Mouse (Mus musculus) ZHBTc4 (cell line): ENCODE data around the gene Gpr107.

Source experiments
- DNase-seq: peaks from one replicate; pipeline ENCODE4 v3.0.0-alpha.2; 2011; ENCODE audit warnings: low read depth, low spot score

The Gpr107 gene

DNA sequence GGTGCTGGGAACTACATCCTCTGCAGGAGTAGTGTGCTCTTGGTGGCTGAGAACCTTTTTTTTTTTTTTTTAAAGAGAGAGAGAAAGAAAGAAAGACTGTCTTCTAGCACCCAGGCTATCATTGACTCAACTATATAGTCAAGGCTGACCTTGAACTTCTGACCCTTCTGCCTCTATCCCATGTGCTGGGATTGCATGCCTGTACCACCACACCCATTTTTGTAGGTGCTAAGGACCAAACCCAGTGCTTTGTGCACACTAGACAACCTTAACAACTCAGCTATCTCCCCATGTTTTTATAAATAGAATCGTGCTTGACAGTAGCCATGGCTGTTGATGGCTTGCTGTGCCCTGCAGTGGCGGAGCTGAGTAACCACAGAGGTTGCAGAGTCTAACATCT lies 47.9 kb downstream of the Gpr107 start:
- peak; percentile 54 for DNase-seq

DNA sequence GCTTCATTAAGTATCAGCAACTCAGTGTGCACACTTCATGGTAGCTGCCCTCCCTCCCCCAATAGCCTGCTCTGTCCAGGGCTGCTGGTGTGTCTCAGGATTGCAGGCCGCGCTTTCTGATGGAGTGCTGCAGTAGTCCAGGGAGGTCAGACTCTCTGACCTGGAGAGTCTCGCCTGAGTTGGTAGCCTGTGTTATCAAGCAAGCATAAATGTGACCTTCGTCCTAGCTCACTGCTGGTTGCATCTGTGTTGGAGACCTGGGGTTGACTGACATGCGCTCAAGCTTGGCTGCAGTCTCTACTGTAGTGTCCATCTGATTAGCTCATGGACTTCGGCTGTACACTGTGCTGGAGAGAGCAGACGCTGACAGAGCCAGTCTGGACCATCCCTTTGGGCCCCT lies 49.7 kb downstream of the Gpr107 start:
- no peak for DNase-seq

DNA sequence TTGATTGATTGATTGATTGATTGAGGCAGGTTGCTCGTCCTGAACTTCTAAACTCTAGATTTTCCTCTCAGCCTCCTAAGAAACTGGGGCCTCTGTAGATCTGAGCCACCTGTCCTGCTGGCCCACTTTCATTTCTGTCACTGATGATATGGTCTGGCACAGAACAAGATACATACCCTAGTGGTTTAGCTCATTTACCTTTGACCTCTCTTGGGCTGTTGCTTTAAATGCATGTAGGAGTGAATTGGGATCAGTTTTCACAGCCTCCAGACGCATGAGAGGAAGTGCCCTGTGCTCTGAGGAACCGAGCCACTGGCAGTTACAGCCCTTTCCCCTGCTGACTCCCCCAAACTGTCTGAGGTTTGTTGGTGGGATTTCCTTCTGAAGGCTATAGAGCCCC lies 50.2 kb downstream of the Gpr107 start:
- no peak for DNase-seq

DNA sequence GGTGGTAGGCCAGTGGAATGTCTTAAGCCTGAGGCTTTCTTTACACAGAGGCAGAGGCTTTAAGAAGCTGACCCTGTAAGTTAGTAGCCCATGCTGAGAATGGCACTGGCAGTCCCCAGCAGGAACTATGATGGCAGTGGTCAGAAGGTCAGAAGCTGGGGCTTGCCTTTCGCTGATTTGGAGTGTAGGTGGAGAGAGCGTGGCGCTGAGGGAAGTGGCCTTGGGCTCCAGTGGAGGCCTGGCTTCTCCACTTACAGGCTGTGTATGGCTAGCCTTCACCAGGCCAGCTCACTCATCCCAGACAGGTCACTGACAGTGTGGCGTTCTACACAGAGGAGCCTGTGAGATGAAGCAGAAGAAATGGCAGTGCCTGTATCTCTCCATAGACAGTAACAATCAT lies 50.8 kb downstream of the Gpr107 start:
- no peak for DNase-seq

DNA sequence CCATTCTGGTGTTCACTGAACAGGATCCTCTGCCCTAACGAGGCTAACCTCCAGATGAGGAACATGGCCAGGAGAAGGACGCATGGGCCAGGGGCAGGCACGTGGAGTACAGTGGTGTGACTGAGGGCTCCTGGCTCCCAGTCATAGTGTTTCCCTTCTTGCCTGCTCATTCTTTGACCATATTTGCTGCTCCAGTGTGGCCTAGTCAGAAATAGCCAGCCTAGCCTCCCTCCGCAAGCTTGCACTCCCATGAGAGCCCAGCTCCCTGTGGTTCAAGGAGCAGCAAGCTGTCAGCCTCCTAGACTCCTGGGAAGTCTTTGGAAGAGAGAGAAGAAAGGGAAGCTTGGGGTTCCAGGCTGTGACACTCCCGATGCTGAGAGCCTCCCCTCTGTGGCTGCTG lies 52.6 kb downstream of the Gpr107 start:
- DNase-seq: no peak

DNA sequence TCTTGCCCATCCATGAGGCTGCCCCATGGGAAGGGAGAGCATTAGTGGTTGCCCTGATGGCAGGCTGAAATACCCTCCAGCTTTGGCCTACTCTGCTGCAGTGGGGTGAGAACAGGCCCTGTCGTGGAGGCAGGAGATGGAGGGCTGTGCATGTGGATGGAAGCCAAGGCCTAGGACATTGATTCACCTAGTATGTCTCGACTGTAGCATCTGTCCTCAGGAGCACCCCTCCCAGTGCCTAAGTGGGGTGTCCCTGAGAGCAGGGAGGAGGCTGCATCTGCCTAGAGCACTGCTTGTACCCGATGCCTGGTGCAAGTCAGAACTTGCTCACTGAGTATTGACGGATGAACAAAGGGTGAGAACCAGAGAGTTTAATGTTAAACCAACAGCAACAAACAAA lies 54.1 kb downstream of the Gpr107 start:
- no peak for DNase-seq

DNA sequence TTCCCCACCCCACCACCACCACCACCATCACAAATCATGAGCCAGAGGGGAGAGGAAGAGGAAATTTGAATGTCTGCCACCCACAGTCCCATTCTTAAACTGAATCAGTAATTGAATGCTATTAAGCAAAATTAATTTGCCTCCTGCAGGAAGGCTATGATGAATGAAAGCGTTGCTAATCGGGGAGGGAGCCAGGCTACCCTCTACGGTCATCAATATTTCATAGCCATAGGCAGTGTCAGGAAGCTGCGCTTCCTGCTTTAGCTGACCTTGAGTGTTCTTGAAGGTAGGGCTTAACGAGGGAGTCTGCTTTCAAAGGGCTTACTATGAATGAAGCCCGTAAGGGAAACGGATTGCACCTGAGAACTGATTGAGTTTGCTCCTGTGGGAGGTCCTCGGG lies 54.8 kb downstream of the Gpr107 start:
- DNase-seq: no peak

DNA sequence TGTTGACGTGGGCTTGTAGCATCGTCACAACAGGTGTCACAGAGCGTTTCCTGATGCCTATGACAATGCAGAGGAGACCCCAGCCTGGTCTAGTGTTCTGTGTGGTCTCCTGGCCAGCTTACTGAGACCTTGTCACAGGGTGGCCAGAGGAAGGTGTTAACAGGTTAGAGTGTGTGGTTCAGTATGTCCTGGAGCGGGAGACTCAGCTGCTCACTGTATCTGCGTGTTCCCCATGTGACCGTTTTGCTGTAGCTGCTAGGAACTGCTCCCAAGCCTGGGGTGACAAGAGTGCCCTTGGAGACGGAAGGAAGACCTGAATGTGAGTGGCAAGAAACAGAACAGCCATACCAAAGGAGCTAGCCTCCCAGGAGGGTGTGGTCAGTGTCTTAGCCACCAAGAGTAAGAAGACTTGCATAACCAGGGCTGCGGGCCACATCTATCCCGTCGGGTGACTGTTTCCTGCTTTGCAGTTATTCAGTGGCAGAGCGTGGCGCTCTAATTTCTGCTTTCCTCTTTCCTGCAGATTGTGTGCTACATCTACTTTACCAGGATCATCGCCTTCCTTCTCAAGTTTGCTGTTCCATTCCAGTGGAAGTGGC lies 56.5 kb downstream of the Gpr107 start:
- no peak for DNase-seq

DNA sequence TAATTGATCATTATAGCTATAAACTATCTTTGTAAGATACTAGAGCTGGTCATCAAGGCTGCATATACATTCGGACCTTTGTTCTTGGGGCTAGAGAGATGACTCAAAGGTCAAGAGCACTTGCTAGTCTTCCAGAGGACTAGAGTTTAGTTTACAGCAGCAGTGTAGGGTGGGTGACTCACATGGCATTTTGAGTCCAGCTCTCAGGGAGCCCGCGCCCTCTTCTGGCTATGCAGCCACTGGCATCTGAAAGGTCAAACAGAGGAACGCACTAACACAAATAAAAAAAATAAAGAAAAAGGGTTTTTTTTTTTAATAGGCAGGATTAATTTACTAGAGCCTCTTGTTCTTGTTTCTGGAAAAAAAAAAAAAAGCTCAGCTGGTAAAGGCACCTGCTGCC lies 57.4 kb downstream of the Gpr107 start:
- DNase-seq: no peak

DNA sequence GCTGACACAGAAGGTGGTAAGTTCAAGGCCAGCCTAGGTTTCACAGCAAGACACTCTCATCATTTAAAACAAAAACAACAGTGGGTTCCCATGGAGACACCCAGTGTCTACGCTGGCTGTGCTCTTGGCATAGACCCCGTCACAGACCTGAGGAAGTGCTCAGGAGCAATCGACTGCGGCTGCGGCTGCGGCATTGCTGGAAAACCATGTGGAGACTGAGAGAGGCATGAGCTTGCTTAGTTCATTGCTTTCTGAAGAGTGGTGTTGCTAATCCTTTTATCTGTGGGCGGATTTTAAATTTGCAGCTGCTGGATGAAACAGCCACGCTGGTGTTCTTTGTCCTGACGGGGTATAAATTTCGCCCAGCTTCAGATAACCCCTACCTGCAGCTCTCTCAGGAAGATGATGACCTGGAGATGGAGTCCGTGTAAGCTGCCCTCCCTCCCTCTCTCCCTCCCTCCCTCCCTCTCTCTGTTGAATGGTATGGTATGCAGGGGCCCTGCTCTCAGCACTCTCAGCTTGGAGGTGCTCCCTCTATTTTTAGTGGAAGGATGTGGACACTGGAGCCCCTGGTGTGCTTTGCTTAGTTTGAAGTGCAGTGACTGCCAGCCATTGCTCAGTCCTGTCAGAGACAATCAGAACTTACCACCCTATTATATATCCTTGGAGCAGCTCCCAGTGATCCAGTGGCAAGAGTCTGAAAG lies 58.2 kb downstream of the Gpr107 start:
- DNase-seq: no peak

DNA sequence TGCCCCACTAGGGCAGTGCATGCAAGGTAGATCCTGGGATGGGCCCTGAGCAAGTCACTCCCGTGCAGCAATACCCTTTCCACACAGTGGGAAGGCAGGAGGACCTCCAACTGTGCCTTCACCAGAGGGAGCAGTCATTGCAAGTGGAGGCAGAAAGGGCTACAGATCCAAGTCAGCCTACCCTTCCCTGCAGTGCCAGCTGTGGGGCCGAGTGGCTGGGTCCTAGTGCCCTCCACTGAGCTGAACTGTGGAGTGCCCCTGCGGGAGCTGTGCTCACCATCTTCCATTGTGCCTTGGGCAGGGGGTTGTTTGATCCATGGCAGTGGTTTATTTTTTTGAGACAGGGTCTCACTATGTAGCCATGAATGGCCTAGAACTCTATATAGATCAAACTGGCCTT lies 59.1 kb downstream of the Gpr107 start:
- no peak for DNase-seq

DNA sequence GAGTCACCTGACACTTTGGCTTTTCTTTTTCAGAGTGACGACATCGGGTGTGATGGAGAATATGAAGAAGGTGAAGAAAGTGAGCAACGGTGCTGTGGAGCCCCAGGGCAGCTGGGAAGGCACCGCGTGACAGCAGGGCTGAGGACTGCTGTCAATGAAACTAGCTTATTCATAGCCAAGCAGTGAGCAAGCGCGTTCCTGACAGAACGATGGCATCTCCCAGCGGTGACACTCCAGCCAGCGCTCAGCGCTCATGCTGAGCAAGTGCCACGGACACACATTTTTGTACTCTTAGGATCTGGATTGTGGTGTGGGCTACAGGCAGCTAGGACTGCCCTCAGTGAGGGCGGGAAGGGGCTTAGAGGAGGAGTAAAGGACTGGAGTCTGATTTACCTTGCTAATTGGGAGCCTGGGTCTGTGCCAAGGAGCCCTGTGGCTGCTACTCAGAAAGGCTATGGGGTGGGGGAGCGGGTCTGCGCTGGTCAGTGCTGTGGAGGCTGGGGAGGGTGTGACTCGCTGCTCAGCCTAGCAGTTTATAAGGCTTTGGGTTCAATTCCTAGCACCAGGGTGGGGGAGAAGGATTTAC lies 62.2 kb downstream of the Gpr107 start:
- peak; percentile 47 for DNase-seq

DNA sequence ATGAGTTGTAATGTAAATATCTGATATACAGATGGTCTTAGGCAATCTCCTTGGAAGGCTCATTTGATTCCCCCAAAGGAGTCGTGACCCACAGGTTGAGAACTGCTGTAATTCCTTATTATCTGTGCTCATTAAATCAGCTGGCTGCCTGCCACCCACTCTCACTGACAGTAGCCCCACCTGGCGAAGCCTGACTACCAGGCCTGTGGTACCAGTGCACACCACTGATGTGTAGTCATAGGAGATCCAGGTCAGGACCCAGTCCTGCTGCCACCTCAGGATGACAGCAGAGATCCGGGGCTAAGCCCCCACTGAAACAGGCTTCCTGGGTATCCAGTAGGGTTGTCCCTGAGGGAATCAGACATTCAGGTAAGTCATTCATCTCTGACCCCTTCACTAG lies 66.5 kb downstream of the Gpr107 start:
- no peak for DNase-seq

DNA sequence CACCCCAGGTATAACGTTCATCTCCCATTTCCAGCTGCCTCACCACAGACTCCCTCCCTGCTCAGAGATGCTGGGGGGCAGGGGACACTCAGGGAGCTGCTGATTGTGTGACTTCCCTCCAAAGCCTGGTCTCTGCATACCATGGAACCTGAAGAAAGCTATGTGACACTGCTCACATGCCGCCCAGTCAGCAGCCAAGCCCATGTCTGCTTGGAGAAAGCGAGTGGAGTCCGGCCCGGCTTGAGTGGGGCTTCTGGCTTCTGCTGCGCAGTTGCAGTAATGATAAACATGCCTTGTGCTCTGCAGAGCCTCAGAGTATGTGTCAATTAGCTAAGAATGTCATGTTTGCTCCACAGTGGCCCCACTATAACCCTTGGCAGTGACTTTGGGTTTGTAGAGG lies 67.4 kb downstream of the Gpr107 start:
- DNase-seq: no peak

DNA sequence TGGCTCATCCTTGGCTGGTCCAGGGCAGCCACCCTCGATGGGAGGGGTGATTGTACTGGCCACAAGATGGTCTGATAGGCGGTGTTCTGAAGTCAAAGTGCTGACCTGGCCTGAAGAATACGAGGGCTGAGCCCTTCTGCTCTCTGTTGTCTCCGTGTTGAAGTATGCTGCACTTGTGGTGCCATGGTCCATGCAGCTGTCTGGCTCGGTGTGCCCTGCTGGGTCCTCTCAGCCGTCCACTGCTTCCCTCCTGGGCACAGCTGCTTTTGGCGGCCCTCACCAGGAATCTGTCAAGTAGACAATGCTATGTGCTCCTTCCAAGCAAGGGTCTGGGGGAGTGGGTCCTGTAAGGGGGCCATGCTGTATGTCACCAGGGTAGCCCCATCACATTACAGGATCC lies 68.7 kb downstream of the Gpr107 start:
- DNase-seq: no peak

DNA sequence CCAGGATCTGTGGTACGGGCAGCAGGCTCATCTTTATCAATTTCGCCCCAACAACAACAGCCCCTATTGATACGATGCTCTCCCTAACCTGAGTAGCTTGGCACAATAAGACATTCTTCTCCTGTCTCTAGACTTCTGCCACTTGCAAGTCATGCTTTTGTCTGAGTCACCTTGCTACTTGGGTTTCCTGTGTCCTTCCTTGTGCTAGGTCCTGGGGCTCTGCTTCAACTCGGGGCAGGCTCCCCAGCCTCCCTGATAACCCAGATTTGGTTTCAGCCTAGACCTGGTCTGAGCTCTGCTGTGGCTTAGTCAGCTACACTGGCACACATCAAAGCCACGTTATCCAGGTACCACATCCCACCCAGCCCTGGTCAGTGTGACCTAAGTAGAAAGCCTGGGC lies 69.5 kb downstream of the Gpr107 start:
- no peak for DNase-seq

DNA sequence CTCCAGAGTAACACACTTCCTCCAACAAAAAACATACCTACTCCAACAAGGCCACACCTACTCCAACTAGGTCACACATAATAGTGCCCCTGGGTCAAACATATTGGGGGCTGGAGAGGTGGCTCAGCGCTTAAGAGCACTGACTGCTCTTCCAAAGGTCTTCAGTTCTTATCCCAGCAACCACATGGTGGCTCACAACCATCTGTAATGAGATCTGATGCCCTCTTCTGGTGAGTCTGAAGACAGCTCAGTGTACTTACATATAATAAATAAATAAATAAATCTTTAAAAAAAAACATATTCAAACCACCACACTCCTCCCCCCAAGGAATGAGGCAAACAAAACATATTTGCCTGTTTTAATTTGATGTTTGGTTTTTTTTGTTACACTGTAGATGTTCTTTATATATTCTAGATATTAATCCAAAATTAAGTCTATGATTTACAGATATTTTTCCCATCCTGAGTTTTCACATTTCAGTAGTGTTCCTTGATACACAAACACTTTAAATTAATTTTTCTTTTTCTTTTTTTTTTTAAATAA lies 76.7 kb downstream of the Gpr107 start:
- DNase-seq: peak; percentile 52

DNA sequence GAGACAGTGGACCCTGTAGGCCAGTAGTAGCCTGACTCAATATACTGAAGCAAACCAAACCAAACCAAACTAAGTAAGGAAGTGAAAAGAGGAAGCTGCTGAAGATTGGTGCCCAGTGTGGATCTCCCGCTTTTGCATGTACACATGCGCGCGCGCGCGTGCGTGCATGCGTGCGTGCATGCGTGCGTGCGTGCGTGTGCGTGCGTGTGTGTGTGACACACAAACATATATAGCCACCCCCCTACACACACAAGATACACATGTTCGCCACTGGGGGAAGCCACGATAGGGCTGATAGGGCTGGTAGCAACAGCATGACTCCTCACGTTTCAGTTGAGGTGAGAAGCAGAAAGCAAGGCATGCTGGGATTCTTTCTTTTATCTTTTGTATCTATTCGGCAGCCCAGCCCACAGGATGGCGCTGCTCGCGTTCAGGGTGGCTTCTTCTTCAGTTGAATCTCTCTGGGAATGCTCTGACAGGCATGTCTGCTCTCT lies 87.1 kb downstream of the Gpr107 start:
- peak; percentile 96 for DNase-seq

DNA sequence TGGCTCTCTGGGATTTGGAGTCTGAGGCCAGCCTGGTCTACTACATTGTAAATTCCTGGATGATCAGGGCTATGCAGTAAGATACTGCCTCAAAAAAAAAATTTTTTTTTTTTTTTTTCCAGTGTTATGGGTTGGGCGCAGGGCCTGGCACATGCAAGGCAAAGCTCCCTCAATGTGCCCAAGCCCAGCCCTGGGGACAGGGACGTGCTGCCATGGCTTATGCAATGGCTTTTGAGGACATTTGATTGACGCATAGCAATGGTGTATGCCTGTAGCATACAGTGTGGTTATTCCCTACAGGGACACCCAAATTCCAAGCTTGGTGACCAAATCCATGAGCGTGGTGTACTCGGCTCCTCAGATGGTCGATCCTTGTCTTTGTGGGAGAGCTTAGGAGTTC lies 87.7 kb downstream of the Gpr107 start:
- no peak for DNase-seq

DNA sequence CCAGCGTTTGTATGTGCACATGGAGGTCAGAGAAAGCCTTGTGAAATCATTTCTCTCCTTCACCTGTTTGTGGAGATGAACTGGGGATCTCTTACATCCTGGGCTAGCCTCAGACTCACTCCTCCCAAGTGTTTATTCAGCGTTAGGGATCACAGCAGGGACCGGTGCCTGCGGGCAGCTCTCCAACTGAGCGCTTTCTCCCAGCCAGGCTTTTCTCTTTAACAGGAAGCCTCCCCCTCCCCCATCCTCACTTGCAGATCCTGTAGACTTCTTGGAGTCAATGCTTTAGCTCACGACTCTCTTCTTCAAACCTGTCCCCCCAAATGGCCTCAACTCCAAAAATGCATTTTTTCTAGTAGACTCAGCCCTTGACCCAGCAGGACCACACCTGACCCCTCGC lies 89.5 kb downstream of the Gpr107 start:
- peak; percentile 83 for DNase-seq

DNA sequence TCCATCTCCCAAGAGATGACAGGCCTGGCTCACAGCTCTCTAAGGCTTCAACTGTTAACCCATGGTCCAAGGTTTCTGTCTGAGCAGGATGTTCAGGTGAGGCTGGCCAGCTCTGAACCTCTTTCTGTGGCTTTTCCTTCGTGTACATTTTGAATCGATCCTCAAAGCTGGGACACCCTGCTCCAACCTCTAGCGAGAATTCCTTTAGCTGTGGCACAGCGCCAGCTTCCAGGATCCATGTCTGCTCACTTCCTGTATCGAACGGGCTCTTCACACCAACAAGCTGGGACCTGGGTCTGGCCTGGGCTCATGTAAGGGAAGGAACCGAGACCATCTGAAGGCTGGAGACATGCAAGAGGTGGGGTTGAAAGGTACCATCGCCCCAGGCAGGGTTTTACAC lies 92.1 kb downstream of the Gpr107 start:
- DNase-seq: no peak

DNA sequence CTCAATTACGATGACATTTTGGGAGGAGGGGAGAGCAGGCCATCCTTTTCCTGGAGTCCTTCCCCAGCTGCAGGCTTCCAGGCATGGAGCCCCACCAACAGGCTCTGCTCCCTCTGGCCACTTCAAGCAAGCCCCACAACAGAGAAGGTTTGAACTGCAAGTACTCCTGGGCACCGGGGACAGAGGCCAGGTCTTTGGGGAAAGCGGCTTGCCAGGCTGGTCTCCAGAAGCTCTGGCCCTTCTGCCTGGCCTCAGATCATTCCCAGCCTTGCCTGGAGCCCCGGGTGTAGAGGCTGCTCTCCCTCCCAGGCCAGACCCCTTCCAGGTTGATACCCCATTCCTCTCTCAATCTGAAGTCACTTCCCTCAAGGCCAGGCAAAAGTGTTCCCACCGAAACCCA lies 92.9 kb downstream of the Gpr107 start:
- no peak for DNase-seq
